Mouse (Mus musculus) kidney, postnatal 0 days (tissue): ENCODE results near the gene Brd2. TPM values are rescaled to one million over a fixed set of nuclear protein-coding genes. Genes with fewer than 3 reads are reported as not detected.
A peak's percentile ranks its signal among the peaks of the same experiment; 100 is the strongest.

Experiments used
- ATAC-seq: fragments of 200-750 bp; cut with Nextera tagmentation; replicated peaks from 2 replicates; pipeline ENCODE4 v1.8.0; 2017; ENCODE audit warnings: low read depth, moderate number of reproducible peaks, moderate TSS enrichment, moderate library complexity; ENCODE audit not compliant: low FRiP score
- DNase-seq: peaks from one replicate; pipeline ENCODE4 v3.0.0-alpha.2; 2016; ENCODE audit warnings: low spot score
- H3K27ac ChIP-seq: fragments of 300-500 bp; sonication (generic); 2 replicates; pipeline ENCODE4 v1.5.1; 2014; ENCODE audit warnings: mild to moderate bottlenecking
- H3K27me3 ChIP-seq: fragments of 300-500 bp; sonication (generic); 2 replicates; pipeline ENCODE4 v1.6.1; 2014; ENCODE audit warnings: low read length, mixed read lengths; ENCODE audit not compliant: insufficient read depth
- H3K36me3 ChIP-seq: fragments of 300-500 bp; sonication (generic); 2 replicates; pipeline ENCODE4 v1.6.1; 2014; ENCODE audit warnings: low read length, mixed read lengths; ENCODE audit not compliant: insufficient read depth
- H3K4me1 ChIP-seq: fragments of 300-500 bp; sonication (generic); replicated peaks from 2 replicates; pipeline ENCODE4 v1.6.1; 2014; ENCODE audit warnings: antibody characterized with exemption, low read length, mixed read lengths; ENCODE audit not compliant: insufficient read depth
- H3K4me2 ChIP-seq: fragments of 300-500 bp; sonication (generic); 2 replicates; pipeline ENCODE4 v1.6.1; 2014; ENCODE audit warnings: mild to moderate bottlenecking, low read length, moderate library complexity, mixed read lengths
- H3K4me3 ChIP-seq: fragments of 300-500 bp; sonication (generic); replicated peaks from 2 replicates; pipeline ENCODE4 v1.5.1; 2014; ENCODE audit warnings: low read depth, low read length
- H3K9ac ChIP-seq: fragments of 300-500 bp; sonication (generic); 2 replicates; pipeline ENCODE4 v1.6.1; 2014; ENCODE audit warnings: low read depth, low read length
- H3K9me3 ChIP-seq: fragments of 300-500 bp; sonication (generic); replicated peaks from 2 replicates; pipeline ENCODE4 v1.6.1; 2016; ENCODE audit warnings: low read length, inconsistent platforms, mixed read lengths
- CTCF ChIP-seq: IDR thresholded peaks from 2 replicates; pipeline ENCODE4 v1.5.1; 2016; ENCODE audit warnings: antibody characterized with exemption, low read depth, mild to moderate bottlenecking, moderate library complexity
- WGBS: fragments of 180-500 bp; shearing (Covaris S2); extraction: QIAGEN DNeasy Blood & Tissue Kit; methylation state at CpG from one replicate; pipeline ENCODE4 v1.1.7; 2014; 5-methylcytosine and 5-hydroxymethylcytosine counted together
- polyA plus RNA-seq: library from polyadenylated mRNA; unstranded; fragments of >200 nt; fragmentation: Nextera tagmentation; extraction: Ambion mirVana; gene quantifications from 2 replicates; pipeline ENCODE4 v1.2.1, GENCODE M21; 2015

Brd2 gene
- polyA plus RNA-seq, 1 experiment from 2014 or later = 90.2 TPM

DNA sequence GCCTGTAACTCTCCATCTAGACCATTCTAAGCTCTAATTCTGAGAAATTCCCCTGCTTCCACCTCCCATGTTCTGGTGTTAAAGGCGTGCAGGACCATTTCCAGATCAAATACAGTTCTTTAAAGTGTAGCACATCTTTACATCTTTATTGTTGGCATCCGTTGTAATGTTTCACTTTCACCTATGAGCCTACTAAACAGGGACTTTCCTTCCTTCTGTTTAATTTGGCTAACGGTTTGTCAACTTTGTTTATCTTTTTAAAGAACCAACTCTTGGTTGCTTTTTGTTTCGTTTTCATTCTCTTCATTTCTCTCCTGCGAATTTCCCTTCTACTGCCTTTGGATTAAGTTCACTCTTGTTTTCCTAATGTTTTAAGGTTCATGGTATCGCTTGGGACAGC lies 19.6 kb downstream of the Brd2 start:
- DNase-seq = no peak
- no peak for ATAC-seq
- 73% methylated on average over 6 of the region's 6 CpGs for WGBS

DNA sequence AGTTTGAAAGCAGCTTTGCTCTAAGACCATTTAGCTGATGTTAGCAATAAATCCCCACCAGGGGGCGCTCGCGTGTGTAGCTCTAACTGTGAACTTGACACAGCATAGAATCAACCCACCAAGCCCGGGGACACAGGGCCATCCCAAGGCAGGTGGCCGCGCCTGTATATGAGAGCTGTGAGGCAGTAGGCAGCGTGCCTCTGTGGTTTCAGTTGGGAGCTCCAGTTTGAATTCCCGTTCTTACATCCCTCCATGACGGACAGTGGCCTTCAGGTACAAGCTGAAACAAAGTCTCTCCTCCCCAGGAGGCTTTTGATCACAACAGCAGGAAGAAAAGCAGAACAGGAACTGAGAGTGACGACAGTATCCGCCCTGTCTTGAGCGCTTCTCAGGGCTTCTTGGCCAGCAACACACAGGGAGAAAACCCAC lies 20.8 kb downstream of the Brd2 start:
- H3K9me3 ChIP-seq = no peaks in the 10 kb centered on the region
- H3K4me3 ChIP-seq = peak overlapping the region; percentile 11; the same call in 1 of the 2 replicates
- DNase-seq (peak; percentile 94), ATAC-seq (peak; percentile 71; the same call in 1 of the 2 replicates)
- peak; percentile 92 for TF ChIP-seq CTCF
- no peaks in the 10 kb centered on the region for H3K27me3 ChIP-seq
- WGBS = 8% methylated on average over 12 of the region's 12 CpGs
- H3K36me3 ChIP-seq = no peaks in the 10 kb centered on the region
- H3K4me2 ChIP-seq = peak overlapping the region; percentile 43; the same call in 1 of the 2 replicates
- no peak overlapping the region for H3K27ac ChIP-seq
- no peak overlapping the region for H3K9ac ChIP-seq
- peaks cover 5% of the 10 kb centered on the region; the same call in 1 of the 2 replicates for H3K4me1 ChIP-seq

More for the DNA sequence above, 19.6 kb downstream of the Brd2 start:
- Histone ChIP-seq H3K4me3 (no peak overlapping the region), H3K9ac (no peak overlapping the region), H3K4me2 (no peak overlapping the region), H3K27ac (no peak overlapping the region), H3K4me1 (peaks cover 5% of the 10 kb centered on the region; the same call in 1 of the 2 replicates), H3K9me3 (no peaks in the 10 kb centered on the region), H3K36me3 (no peaks in the 10 kb centered on the region), H3K27me3 (no peaks in the 10 kb centered on the region)
- TF ChIP-seq CTCF = no peak

DNA sequence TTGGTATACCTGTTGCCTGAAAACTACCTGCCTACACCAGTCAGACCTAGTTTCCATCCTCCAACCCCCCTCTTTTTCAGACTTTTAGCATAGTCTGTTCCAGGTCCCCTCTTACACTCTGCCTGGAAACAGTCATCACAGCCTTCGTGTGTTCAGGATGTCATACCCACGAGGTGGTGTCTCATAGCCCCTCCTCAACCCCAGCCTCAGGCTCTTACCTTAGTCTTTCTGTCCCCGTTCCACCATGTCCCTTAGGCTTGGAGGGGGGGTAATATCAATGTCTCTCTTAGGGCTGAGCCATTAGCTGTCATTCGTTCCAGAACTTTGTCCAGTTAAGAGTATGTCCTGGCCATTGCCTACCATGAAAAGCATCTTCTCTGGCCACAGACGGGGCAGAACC lies 21.2 kb downstream of the Brd2 start:
- Histone ChIP-seq H3K4me3 (no peak overlapping the region; the same call in 1 of the 2 replicates), H3K36me3 (no peaks in the 10 kb centered on the region), H3K9me3 (no peaks in the 10 kb centered on the region), H3K27ac (no peak overlapping the region), H3K4me2 (no peak overlapping the region), H3K9ac (no peak overlapping the region), H3K27me3 (no peaks in the 10 kb centered on the region), H3K4me1 (peaks cover 5% of the 10 kb centered on the region; the same call in 1 of the 2 replicates)
- no peak; the same call in 1 of the 2 replicates for ATAC-seq
- 31% methylated on average over 5 of the region's 5 CpGs for WGBS
- no peak for TF ChIP-seq CTCF
- DNase-seq = no peak

GRCm38 (mm10) chr17:34099531-34099930 lies 22.9 kb downstream of the Brd2 start:
- H3K27me3 ChIP-seq = no peaks in the 10 kb centered on the region
- no peaks in the 10 kb centered on the region for H3K36me3 ChIP-seq
- no peak for ATAC-seq
- no peak for DNase-seq
- TF ChIP-seq CTCF = no peak
- no peak overlapping the region for H3K4me2 ChIP-seq
- H3K4me3 ChIP-seq = no peak overlapping the region
- WGBS = 46% methylated on average over 5 of the region's 5 CpGs
- H3K27ac ChIP-seq = no peak overlapping the region; the same call in 1 of the 2 replicates
- no peaks in the 10 kb centered on the region for H3K9me3 ChIP-seq
- peaks cover 5% of the 10 kb centered on the region; the same call in 1 of the 2 replicates for H3K4me1 ChIP-seq
- H3K9ac ChIP-seq = no peak overlapping the region

DNA sequence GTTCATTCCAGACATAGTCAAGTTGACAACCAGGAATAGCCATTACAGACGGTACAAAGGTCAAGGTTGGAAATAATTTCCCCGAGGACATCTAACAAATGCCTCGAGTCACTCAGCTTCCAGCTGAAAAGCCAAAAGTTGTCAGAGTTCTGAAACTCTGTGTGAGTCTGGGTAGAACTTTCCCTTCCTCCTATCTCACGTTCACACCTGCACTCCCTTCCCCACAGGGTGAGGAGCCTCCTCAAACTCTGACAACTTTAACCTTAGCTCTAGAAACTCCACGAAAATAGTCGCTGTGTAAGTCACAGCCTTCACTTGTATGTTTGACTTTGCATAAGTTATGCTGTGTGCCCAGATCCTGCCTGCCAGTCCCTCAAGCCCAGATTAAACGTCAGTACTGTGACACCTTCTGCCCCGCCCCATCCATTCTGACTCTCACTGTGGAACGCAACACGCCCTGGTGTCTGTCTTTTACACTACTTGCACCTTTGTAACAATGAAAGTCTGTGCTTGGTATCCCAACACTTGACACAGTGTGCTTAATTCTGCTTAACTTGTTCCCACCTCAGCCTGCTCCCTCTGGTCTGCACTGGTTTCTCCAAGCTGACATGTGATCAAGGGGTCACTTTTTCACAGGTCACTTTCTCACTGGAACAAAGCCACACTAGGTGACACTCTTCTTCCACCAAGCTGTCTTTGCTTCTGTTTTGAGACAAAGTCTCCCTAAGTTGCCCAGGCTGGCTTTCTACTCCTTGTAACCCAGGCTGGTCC lies 23.5 kb downstream of the Brd2 start:
- Histone ChIP-seq H3K9me3 (no peaks in the 10 kb centered on the region), H3K4me1 (peaks cover 5% of the 10 kb centered on the region; the same call in 1 of the 2 replicates), H3K36me3 (no peaks in the 10 kb centered on the region), H3K9ac (no peak overlapping the region), H3K4me3 (no peak overlapping the region), H3K27ac (peak overlapping the region; percentile 21; the same call in 1 of the 2 replicates), H3K4me2 (no peak overlapping the region), H3K27me3 (no peaks in the 10 kb centered on the region)
- TF ChIP-seq CTCF = no peak
- no peak for DNase-seq
- peak; percentile 37; the same call in 1 of the 2 replicates for ATAC-seq
- WGBS = 40% methylated on average over 10 of the region's 10 CpGs

DNA sequence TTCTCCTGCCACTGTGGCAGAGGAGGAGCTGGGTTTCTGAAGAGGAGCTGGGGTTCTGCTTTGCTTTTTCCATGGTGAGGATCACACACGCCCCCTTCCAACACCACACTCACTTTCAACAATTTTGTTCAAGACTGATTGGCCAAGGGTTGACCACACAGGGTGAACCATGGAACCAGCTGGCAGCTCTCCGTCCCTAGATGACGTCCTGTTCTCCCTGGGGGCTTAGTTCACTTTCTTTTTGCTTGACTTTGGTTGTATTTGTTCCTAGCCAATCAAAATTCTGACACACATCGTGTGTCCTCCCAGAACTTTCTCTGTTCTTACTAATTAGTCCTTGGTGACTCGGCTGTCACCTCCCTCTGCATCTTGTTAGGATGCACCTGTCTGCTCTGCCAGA lies 25.2 kb downstream of the Brd2 start:
- Histone ChIP-seq H3K27ac (no peak overlapping the region), H3K36me3 (no peaks in the 10 kb centered on the region), H3K4me1 (peaks cover 5% of the 10 kb centered on the region; the same call in 1 of the 2 replicates), H3K9ac (no peak overlapping the region), H3K4me3 (no peak overlapping the region), H3K9me3 (no peaks in the 10 kb centered on the region), H3K4me2 (no peak overlapping the region), H3K27me3 (no peaks in the 10 kb centered on the region)
- ATAC-seq = no peak
- TF ChIP-seq CTCF = no peak
- WGBS = 54% methylated on average over 5 of the region's 5 CpGs
- no peak for DNase-seq
